Mouse (Mus musculus): ENCODE results near the gene Slc7a7.

DNA sequence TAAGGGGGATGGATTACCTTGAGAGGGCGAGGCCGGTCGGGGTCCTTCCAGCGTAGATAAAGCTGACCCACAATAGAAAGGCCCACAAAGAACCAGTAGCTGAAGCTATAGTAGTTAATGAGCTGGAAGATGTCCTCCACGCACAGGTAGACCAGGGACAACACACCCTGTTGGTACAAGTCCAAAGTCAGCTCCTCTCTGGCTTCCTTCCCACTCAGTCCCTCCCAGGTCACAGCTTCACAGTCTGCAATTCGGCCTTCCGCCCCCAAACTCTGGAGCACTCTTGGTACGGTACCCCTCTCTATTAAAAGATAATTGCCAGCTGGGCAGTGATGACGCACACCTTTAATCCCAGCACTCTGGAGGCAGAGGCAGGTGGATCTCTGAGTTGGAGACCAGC lies 44.7 kb downstream of the Slc7a7 start:
- TF ChIP-seq CTCF (IDR thresholded peaks at IDR 0.05; ENCODE audit: low read depth, low read length) (no peak), POLR2A (IDR thresholded peaks at IDR 0.05; ENCODE audit: extremely low read depth, insufficient read depth, low read length) (no peak)

Data from liver, adult 2 months (tissue).